Mouse (Mus musculus) hematopoietic stem cell, adult 5-6 weeks (primary cell): ENCODE data around the gene Ppp1r8. TPM values are rescaled to one million over a fixed set of nuclear protein-coding genes. Genes with fewer than 3 reads are reported as not detected.
A peak's percentile ranks its signal among the peaks of the same experiment; 100 is the strongest.
"Not testable (repeated sequence)": the region's sequence is repeated elsewhere in the genome, so short reads cannot be mapped to it uniquely, and the experiment has no call there.

Experiments used
- ATAC-seq, 2 experiments: fragments of 125-278 bp in 1 of 2; replicated peaks in 1 of 2; 2 replicates each; pipeline ENCODE4 v1.8.0; 2016 to 2017; ENCODE audit warnings: inconsistent platforms in 2 of 2, mild to moderate bottlenecking in 2 of 2, moderate number of reproducible peaks in 2 of 2, low read depth in 1 of 2, moderate TSS enrichment in 1 of 2; ENCODE audit not compliant: low FRiP score in 2 of 2, poor library complexity in 2 of 2, severe bottlenecking in 2 of 2, insufficient read depth in 1 of 2, low TSS enrichment in 1 of 2
- total RNA-seq: library from RNA; stranded (forward); fragments of 172-1452, 232-1000 nt; gene quantifications from 2 replicates; pipeline ENCODE4 v1.2.3, GENCODE M21; 2017

Gene Ppp1r8
- total RNA-seq, 1 experiment from 2014 or later, result 76.4 TPM

DNA sequence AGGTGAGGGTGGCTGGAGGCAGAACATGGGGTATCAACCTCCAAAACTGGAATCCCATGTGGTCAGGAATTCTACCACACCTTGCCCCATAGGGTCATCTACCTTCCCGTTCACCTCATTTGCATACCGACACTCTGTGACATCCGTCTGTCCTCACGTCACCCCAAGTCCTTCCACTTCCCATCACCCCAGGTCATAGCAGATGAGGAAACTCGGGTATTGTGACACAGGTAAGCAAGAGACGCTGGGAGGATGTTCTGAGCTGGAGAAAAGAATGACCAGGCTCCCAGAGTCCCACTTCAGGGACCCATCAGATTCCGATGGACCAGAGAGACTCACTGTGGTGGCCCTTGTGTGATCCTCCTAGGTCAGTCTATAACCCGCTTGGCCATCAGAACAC is 48.2 kb downstream of the Ppp1r8 start:
- peak in 1 of 2 experiments; percentile 62; a peak in 1 of 4 replicates for ATAC-seq

GRCm38 (mm10) chr4:132794028-132794427 is 48.9 kb downstream of the Ppp1r8 start:
- peak; percentile 30 to 60; a peak in 2 of 4 replicates for ATAC-seq

DNA sequence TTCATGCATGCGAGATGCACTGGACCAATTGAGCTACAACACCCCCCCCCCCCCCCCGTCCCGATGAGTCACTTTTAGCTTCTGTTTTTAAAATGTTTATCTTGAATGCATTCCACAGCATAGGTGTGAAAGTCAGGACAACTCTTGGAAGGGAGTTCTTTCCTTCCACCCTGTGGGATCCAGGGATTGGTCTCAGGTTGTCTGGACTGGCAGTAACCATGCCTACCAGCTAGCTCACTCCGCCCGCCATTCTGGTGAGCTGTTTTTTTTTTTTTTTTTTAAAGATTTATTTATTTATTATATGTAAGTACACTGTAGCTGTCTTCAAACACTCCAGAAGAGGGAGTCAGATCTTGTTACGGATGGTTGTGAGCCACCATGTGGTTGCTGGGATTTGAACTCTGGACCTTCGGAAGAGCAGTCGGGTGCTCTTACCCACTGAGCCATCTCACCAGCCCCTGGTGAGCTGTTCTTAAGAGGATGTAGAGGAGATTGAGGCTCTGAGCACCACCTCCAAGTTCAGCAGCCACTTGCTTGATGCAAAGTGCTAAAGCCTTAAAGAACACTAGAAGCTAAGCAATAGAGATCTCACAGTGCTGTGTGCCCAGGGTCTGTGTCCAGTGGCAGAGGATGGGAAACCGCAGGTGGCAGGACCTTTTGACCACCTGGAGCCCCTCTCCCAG is 49.5 kb downstream of the Ppp1r8 start:
- not testable (repeated sequence) for ATAC-seq

- ATAC-seq, result no peak
Measured at GRCm38 (mm10) chr4:132789731-132790130, 53.2 kb downstream of the Ppp1r8 start.

GRCm38 (mm10) chr4:132785228-132785627 is 57.7 kb downstream of the Ppp1r8 start:
- no peak for ATAC-seq

- no peak for ATAC-seq
Measured at GRCm38 (mm10) chr4:132783732-132784131, 59.2 kb downstream of the Ppp1r8 start.

- peak; percentile 76 to 84 for ATAC-seq
Measured at GRCm38 (mm10) chr4:132780288-132780687, 62.7 kb downstream of the Ppp1r8 start.

- ATAC-seq, result no peak
Measured at GRCm38 (mm10) chr4:132778562-132779201, 64.3 kb downstream of the Ppp1r8 start.

Other genes starting within 250 kb of the Ppp1r8 start
- 25.1 and 26.6 TPM in 2 replicates for gene Eya3, start 204.2 kb downstream of the Ppp1r8 start, total RNA-seq
- gene Xkr8, start 110.6 kb downstream of the Ppp1r8 start, total RNA-seq, result 4.5 and 8.0 TPM in 2 replicates
- 0.19 and 0.74 TPM in 2 replicates for gene Smpdl3b, start 85.9 kb downstream of the Ppp1r8 start, total RNA-seq
- 46.5 and 50.1 TPM in 2 replicates for gene Rpa2, start 74.8 kb downstream of the Ppp1r8 start, total RNA-seq
- 9.8 and 12.8 TPM in 2 replicates for gene Themis2, start 46.8 kb downstream of the Ppp1r8 start, total RNA-seq
- 31.2 and 42.2 TPM in 2 replicates for gene Stx12, start 41.3 kb upstream of the Ppp1r8 start, total RNA-seq
- gene Fam76a, start 79.4 kb upstream of the Ppp1r8 start, total RNA-seq, result 24.4 and 25.1 TPM in 2 replicates
- gene Fgr, start 130.9 kb upstream of the Ppp1r8 start, total RNA-seq, result 5.2 and 8.8 TPM in 2 replicates
- 7.2 and 9.8 TPM in 2 replicates for gene Ahdc1, start 168.1 kb upstream of the Ppp1r8 start, total RNA-seq